19 mouse cellular contexts compared by ENCODE assay signal in genomic region chr2:180962616-180963308, GRCm38 (mm10). TPM values are rescaled to one million over a fixed set of nuclear protein-coding genes. Genes with fewer than 3 reads are reported as not detected.
DNase-seq lines count a peak whose midpoint lies in the region; ATAC-seq and TF ChIP-seq lines count a peak whose summit lies in the region.
"Had no signal": no experiment of that assay in that cellular context is flagged by ENCODE, and none has a peak within 500 bp of the region (broad histone marks: within the 10 kb centered on the region; RNA-seq: fewer than 3 reads in every experiment).

No protein-coding gene starts in this region.

- H3K36me3 ChIP-seq in heart, embryonic 11.5 days (ENCODE audit: control insufficient read depth, insufficient read depth, low read length), result no peaks in the 10 kb centered on the region
- H3K36me3 ChIP-seq in liver, embryonic 11.5 days (ENCODE audit: control insufficient read depth, insufficient read depth, low read length), result no peaks in the 10 kb centered on the region
- H3K36me3 ChIP-seq in liver, postnatal 0 days (replicated peaks; ENCODE audit: insufficient read depth, low read length), result no peaks in the 10 kb centered on the region
- no peaks in the 10 kb centered on the region for H3K36me3 ChIP-seq in intestine, embryonic 14.5 days (ENCODE audit: control insufficient read depth, insufficient read depth, low read length)
- H3K36me3 ChIP-seq: midbrain, embryonic 15.5 days had no signal

- no peak for TF ChIP-seq CTCF in liver, postnatal 0 days (IDR thresholded peaks at IDR 0.05; ENCODE audit: low read depth)

- no peak for TF ChIP-seq EP300 in liver, postnatal 0 days (IDR thresholded peaks at IDR 0.05; ENCODE audit: low read depth)

- peaks cover 17% of the 10 kb centered on the region for H3K4me1 ChIP-seq in heart, embryonic 11.5 days (ENCODE audit: control insufficient read depth, insufficient read depth, low read length)
- peaks cover 25% of the 10 kb centered on the region for H3K4me1 ChIP-seq in liver, embryonic 11.5 days (replicated peaks; ENCODE audit: control insufficient read depth, insufficient read depth, low read length)
- H3K4me1 ChIP-seq in liver, postnatal 0 days (ENCODE audit: insufficient read depth), result peaks cover 6% of the 10 kb centered on the region
- H3K4me1 ChIP-seq in intestine, embryonic 14.5 days (replicated peaks; ENCODE audit: control insufficient read depth, insufficient read depth, low read length), result peaks cover 3% of the 10 kb centered on the region

- H3K27ac ChIP-seq in heart, embryonic 11.5 days (ENCODE audit: low read depth, low read length), result no peak overlapping the region
- no peak overlapping the region for H3K27ac ChIP-seq in liver, embryonic 11.5 days (ENCODE audit: low read depth, low read length)
- H3K27ac ChIP-seq in liver, postnatal 0 days (ENCODE audit: low read depth), result no peak overlapping the region
- H3K27ac ChIP-seq in intestine, embryonic 14.5 days (ENCODE audit: low read depth), result peak overlapping the region; percentile 58; the same call in 1 of the 2 replicates
- H3K27ac ChIP-seq: heart, adult 2 months; midbrain, embryonic 15.5 days had no signal

- intact Hi-C loops in heart, postnatal 10 days (cut with DNase I), result loop anchor here (1.0 kb wide), 1 partner anchor 37 kb away; no protein-coding TSS in a partner anchor

- H3K4me3 ChIP-seq in heart, embryonic 11.5 days (ENCODE audit: low read depth, low read length), result no peak overlapping the region
- H3K4me3 ChIP-seq in liver, embryonic 11.5 days (ENCODE audit: low read depth, low read length), result no peak overlapping the region
- no peak overlapping the region for H3K4me3 ChIP-seq in liver, postnatal 0 days (ENCODE audit: low read depth, low read length)
- H3K4me3 ChIP-seq in intestine, embryonic 14.5 days (ENCODE audit: low read depth, low read length), result no peak overlapping the region
- H3K4me3 ChIP-seq: heart, adult 2 months; midbrain, embryonic 15.5 days had no signal

- H3K27me3 ChIP-seq in heart, embryonic 11.5 days (ENCODE audit: control insufficient read depth, insufficient read depth, low read length), result no peaks in the 10 kb centered on the region
- no peaks in the 10 kb centered on the region for H3K27me3 ChIP-seq in liver, embryonic 11.5 days (replicated peaks; ENCODE audit: control insufficient read depth, insufficient read depth, low read length)
- H3K27me3 ChIP-seq in liver, postnatal 0 days (ENCODE audit: insufficient read depth, low read length), result no peaks in the 10 kb centered on the region
- H3K27me3 ChIP-seq in intestine, embryonic 14.5 days (replicated peaks; ENCODE audit: control insufficient read depth, insufficient read depth, low read length), result no peaks in the 10 kb centered on the region
- H3K27me3 ChIP-seq: midbrain, embryonic 15.5 days had no signal

- 50% methylated on average over 2 of the region's 2 CpGs for WGBS in heart, embryonic 11.5 days (ENCODE audit: insufficient replicate concordance)
- WGBS in liver, embryonic 11.5 days, result 63% methylated on average over 2 of the region's 2 CpGs
- WGBS in liver, postnatal 0 days (ENCODE audit: insufficient replicate concordance), result 72% methylated on average over 2 of the region's 2 CpGs
- WGBS in intestine, embryonic 14.5 days, result 65% methylated on average over 2 of the region's 2 CpGs
- WGBS in large intestine, adult 2 months, result 59% methylated on average over 2 of the region's 2 CpGs

- peak; percentile 53 for ATAC-seq in heart, embryonic 11.5 days (replicated peaks; ENCODE audit: insufficient number of reproducible peaks, low FRiP score, low TSS enrichment)
- no peak for ATAC-seq in liver, embryonic 11.5 days (replicated peaks; ENCODE audit: low FRiP score)
- no peak for ATAC-seq in liver, postnatal 0 days
- ATAC-seq in intestine, embryonic 14.5 days (replicated peaks; ENCODE audit: low FRiP score, low TSS enrichment, low read depth), result peak; percentile 72
- ATAC-seq: hindbrain, embryonic 16.5 days; midbrain, embryonic 15.5 days had no signal

- H3K4me2 ChIP-seq in heart, embryonic 11.5 days, result no peak overlapping the region
- no peak overlapping the region for H3K4me2 ChIP-seq in liver, embryonic 11.5 days
- H3K4me2 ChIP-seq in liver, postnatal 0 days (ENCODE audit: low read depth, low read length), result no peak overlapping the region
- H3K4me2 ChIP-seq in intestine, embryonic 14.5 days (ENCODE audit: low read length), result no peak overlapping the region
- H3K4me2 ChIP-seq: midbrain, embryonic 15.5 days had no signal

- no peak for DNase-seq in heart, postnatal 10 days
- DNase-seq in liver, embryonic 11.5 days (ENCODE audit: low spot score), result no peak
- DNase-seq in liver, postnatal 0 days, result no peak
- no peak for DNase-seq in intestine, embryonic 14.5 days (ENCODE audit: low spot score)
- peak; percentile 91 for DNase-seq in large intestine, adult 2 months (ENCODE audit: low read depth, low spot score)
- DNase-seq in frontal cortex, adult 2 months (ENCODE audit: extremely low spot score in 1 of 2, low spot score in 1 of 2), result no peak
- DNase-seq in gastrocnemius, adult 18-20 months (ENCODE audit: low spot score), result no peak
- DNase-seq: cerebellum, adult 2 months; liver; spleen, adult 18-20 months; thymus, adult 18-20 months had no signal

- H3K9me3 ChIP-seq in heart, embryonic 11.5 days (replicated peaks; ENCODE audit: control insufficient read depth, low read length), result no peaks in the 10 kb centered on the region
- no peaks in the 10 kb centered on the region for H3K9me3 ChIP-seq in liver, embryonic 11.5 days (ENCODE audit: control insufficient read depth, low read length)
- H3K9me3 ChIP-seq in liver, postnatal 0 days (ENCODE audit: low read length), result no peaks in the 10 kb centered on the region
- H3K9me3 ChIP-seq in intestine, embryonic 14.5 days (ENCODE audit: control insufficient read depth, low read length), result no peaks in the 10 kb centered on the region
- H3K9me3 ChIP-seq: midbrain, embryonic 15.5 days had no signal

- H3K9ac ChIP-seq in heart, embryonic 11.5 days (ENCODE audit: low read depth, low read length), result no peak overlapping the region
- peak overlapping the region; percentile 25; the same call in 1 of the 2 replicates for H3K9ac ChIP-seq in liver, embryonic 11.5 days (ENCODE audit: low read depth, low read length)
- H3K9ac ChIP-seq in liver, postnatal 0 days (replicated peaks), result no peak overlapping the region
- no peak overlapping the region for H3K9ac ChIP-seq in intestine, embryonic 14.5 days (ENCODE audit: low read length)
- H3K9ac ChIP-seq: midbrain, embryonic 15.5 days had no signal

RNA-seq across cellular contexts. Expression of gene Arfgap1, which starts 4.3 kb away (rescaled TPM):
- 59.3 and 68.9 TPM in 2 replicates for polyA plus RNA-seq in heart, embryonic 11.5 days (2014; fragmentation: Nextera tagmentation; extraction: Ambion mirVana)
- 10 to 100 TPM; 47.2 to 50.5 TPM for total RNA-seq in heart, postnatal 10 days (2021)
- 57.6 and 62.4 TPM in 2 replicates for polyA plus RNA-seq in liver, embryonic 11.5 days (2014; fragmentation: Nextera tagmentation; extraction: Ambion mirVana)
- 17.7 and 18.8 TPM in 2 replicates for polyA plus RNA-seq in liver, postnatal 0 days (2015; fragmentation: Nextera tagmentation; extraction: Ambion mirVana)
- 77.0 and 78.6 TPM in 2 replicates for polyA plus RNA-seq in intestine, embryonic 14.5 days (2014; fragmentation: Nextera tagmentation; extraction: Ambion mirVana)
- polyA plus RNA-seq in large intestine, adult 2 months (2012; rRNA removed), result 41.1 and 48.9 TPM in 2 replicates
- polyA plus RNA-seq in frontal cortex, adult 2 months (2012; rRNA removed), result 127 and 143 TPM in 2 replicates
- 10 to 100 TPM; 29.1 to 29.4 TPM for total RNA-seq in gastrocnemius, adult 18-20 months (2021)

RNA-seq across cellular contexts. Expression of gene Nkain4, which starts 8.3 kb away (rescaled TPM):
- polyA plus RNA-seq in heart, embryonic 11.5 days (2014; fragmentation: Nextera tagmentation; extraction: Ambion mirVana), result 29.3 and 34.2 TPM in 2 replicates
- 10 to 100 TPM; 10.4 to 16.0 TPM for total RNA-seq in heart, postnatal 10 days (2021)
- polyA plus RNA-seq in liver, embryonic 11.5 days (2014; fragmentation: Nextera tagmentation; extraction: Ambion mirVana), result 5.3 and 6.8 TPM in 2 replicates
- polyA plus RNA-seq in liver, postnatal 0 days (2015; fragmentation: Nextera tagmentation; extraction: Ambion mirVana), result 1.6 and 3.4 TPM in 2 replicates
- 51.0 and 53.3 TPM in 2 replicates for polyA plus RNA-seq in intestine, embryonic 14.5 days (2014; fragmentation: Nextera tagmentation; extraction: Ambion mirVana)
- polyA plus RNA-seq in large intestine, adult 2 months (2012; rRNA removed), result 4.1 and 8.3 TPM in 2 replicates
- 74.4 and 84.5 TPM in 2 replicates for polyA plus RNA-seq in frontal cortex, adult 2 months (2012; rRNA removed)
- total RNA-seq in gastrocnemius, adult 18-20 months (2021), result under 1 TPM in 1 of 2 experiments, not detected in 1; 0.66 TPM
- total RNA-seq: megakaryocyte progenitor cell, adult 5-6 weeks had no signal
- polyA plus RNA-seq: C2C12 had no signal

RNA-seq across cellular contexts. Expression of gene Col20a1, which starts 23.6 kb away (rescaled TPM):
- polyA plus RNA-seq in heart, embryonic 11.5 days (2014; fragmentation: Nextera tagmentation; extraction: Ambion mirVana), result 0.17 and 0.30 TPM in 2 replicates
- under 1 TPM; 0.62 to 0.92 TPM for total RNA-seq in heart, postnatal 10 days (2021)
- 0.10 and 0.16 TPM in 2 replicates for polyA plus RNA-seq in liver, embryonic 11.5 days (2014; fragmentation: Nextera tagmentation; extraction: Ambion mirVana)
- 0.12 and 0.18 TPM in 2 replicates for polyA plus RNA-seq in liver, postnatal 0 days (2015; fragmentation: Nextera tagmentation; extraction: Ambion mirVana)
- polyA plus RNA-seq in intestine, embryonic 14.5 days (2014; fragmentation: Nextera tagmentation; extraction: Ambion mirVana), result 0.24 and 0.26 TPM in 2 replicates
- polyA plus RNA-seq in large intestine, adult 2 months (2012; rRNA removed), result 1.8 and 2.3 TPM in 2 replicates
- polyA plus RNA-seq in frontal cortex, adult 2 months (2012; rRNA removed), result 4.1 TPM in 2 replicates
- total RNA-seq in gastrocnemius, adult 18-20 months (2021), result 1 to 10 TPM; 1.6 to 1.9 TPM

RNA-seq across cellular contexts. Expression of gene Birc7, which starts 33.9 kb away (rescaled TPM):
- polyA plus RNA-seq in heart, embryonic 11.5 days (2014; fragmentation: Nextera tagmentation; extraction: Ambion mirVana), result 0.13 TPM in 1 of 2 replicates, not detected in the other
- total RNA-seq in heart, postnatal 10 days (2021), result not detected
- polyA plus RNA-seq in liver, embryonic 11.5 days (2014; fragmentation: Nextera tagmentation; extraction: Ambion mirVana), result not detected in 2 replicates
- not detected in 2 replicates for polyA plus RNA-seq in liver, postnatal 0 days (2015; fragmentation: Nextera tagmentation; extraction: Ambion mirVana)
- polyA plus RNA-seq in intestine, embryonic 14.5 days (2014; fragmentation: Nextera tagmentation; extraction: Ambion mirVana), result 0.26 TPM in 1 of 2 replicates, not detected in the other
- polyA plus RNA-seq in large intestine, adult 2 months (2012; rRNA removed), result not detected in 2 replicates
- 0.08 and 0.42 TPM in 2 replicates for polyA plus RNA-seq in frontal cortex, adult 2 months (2012; rRNA removed)
- not detected for total RNA-seq in gastrocnemius, adult 18-20 months (2021)
- total RNA-seq: heart, adult 2 months; left cerebral cortex, postnatal 14 days; megakaryocyte progenitor cell, adult 5-6 weeks had no signal
- polyA plus RNA-seq: C2C12; embryonic facial prominence, embryonic 14.5 days; heart, adult 2 months had no signal

RNA-seq across cellular contexts. Expression of gene Ythdf1, which starts 42.0 kb away (rescaled TPM):
- 39.8 and 43.6 TPM in 2 replicates for polyA plus RNA-seq in heart, embryonic 11.5 days (2014; fragmentation: Nextera tagmentation; extraction: Ambion mirVana)
- 10 to 100 TPM; 46.6 to 46.9 TPM for total RNA-seq in heart, postnatal 10 days (2021)
- 59.2 and 64.8 TPM in 2 replicates for polyA plus RNA-seq in liver, embryonic 11.5 days (2014; fragmentation: Nextera tagmentation; extraction: Ambion mirVana)
- polyA plus RNA-seq in liver, postnatal 0 days (2015; fragmentation: Nextera tagmentation; extraction: Ambion mirVana), result 17.3 and 17.8 TPM in 2 replicates
- polyA plus RNA-seq in intestine, embryonic 14.5 days (2014; fragmentation: Nextera tagmentation; extraction: Ambion mirVana), result 42.0 and 61.0 TPM in 2 replicates
- 26.5 and 34.7 TPM in 2 replicates for polyA plus RNA-seq in large intestine, adult 2 months (2012; rRNA removed)
- 43.1 and 45.7 TPM in 2 replicates for polyA plus RNA-seq in frontal cortex, adult 2 months (2012; rRNA removed)
- 10 to 100 TPM; 39.9 to 41.6 TPM for total RNA-seq in gastrocnemius, adult 18-20 months (2021)

Comparison
In these comparisons a context has a peak if more than half of its experiments do, and no peak if none do; other contexts are left out.
1. ATAC-seq: peak in heart, embryonic 11.5 days (single experiment) and intestine, embryonic 14.5 days (single experiment); none in liver, embryonic 11.5 days (single experiment) and liver, postnatal 0 days (single experiment).